Mouse (Mus musculus) heart, adult 8-10 months (tissue): Measurements from ENCODE around the gene Fam117a. TPM values are rescaled to one million over a fixed set of nuclear protein-coding genes. Genes with fewer than 3 reads are reported as not detected.

ENCODE experiments used
- DNase-seq: peaks from one replicate; pipeline ENCODE4 v3.0.0; 2022; ENCODE audit warnings: low spot score
- total RNA-seq, 4 experiments: library from RNA; stranded (reverse); gene quantifications; 2 replicates each; pipeline ENCODE4 v1.2.4; 2022

Fam117a gene
- total RNA-seq, 4 experiments from 2014 or later = 5.1 to 6.6 (median 6.0) TPM

- DNase-seq = peak; percentile 92
Observed at GRCm38 (mm10) chr11:95365596-95365995, 28.8 kb downstream of the Fam117a start.

- DNase-seq = peak; percentile 43
Observed at GRCm38 (mm10) chr11:95366280-95366897, 29.6 kb downstream of the Fam117a start.

GRCm38 (mm10) chr11:95367011-95367735 is 30.4 kb downstream of the Fam117a start:
- DNase-seq = no peak

GRCm38 (mm10) chr11:95368231-95368823 is 31.5 kb downstream of the Fam117a start:
- no peak for DNase-seq

GRCm38 (mm10) chr11:95368871-95369270 is 32.1 kb downstream of the Fam117a start:
- no peak for DNase-seq

- DNase-seq = peak; percentile 78
Observed at GRCm38 (mm10) chr11:95369964-95370890, 33.4 kb downstream of the Fam117a start.

GRCm38 (mm10) chr11:95371182-95371581 is 34.4 kb downstream of the Fam117a start:
- DNase-seq = no peak

GRCm38 (mm10) chr11:95378926-95379325 is 42.1 kb downstream of the Fam117a start:
- DNase-seq = no peak

- no peak for DNase-seq
Observed at GRCm38 (mm10) chr11:95379552-95379951, 42.7 kb downstream of the Fam117a start.

GRCm38 (mm10) chr11:95380711-95381110 is 43.9 kb downstream of the Fam117a start:
- no peak for DNase-seq

GRCm38 (mm10) chr11:95381146-95381545 is 44.3 kb downstream of the Fam117a start:
- no peak for DNase-seq

- peak; percentile 69 for DNase-seq
Observed at GRCm38 (mm10) chr11:95383331-95383986, 46.6 kb downstream of the Fam117a start.

- DNase-seq = no peak
Observed at GRCm38 (mm10) chr11:95384004-95384318, 47.1 kb downstream of the Fam117a start.

- DNase-seq = peak; percentile 98
Observed at GRCm38 (mm10) chr11:95384319-95384972, 47.6 kb downstream of the Fam117a start, which contains the start of gene Slc35b1. Gene Slc35b1 (plus strand): TSS chr11:95384692.

- no peak for DNase-seq
Observed at GRCm38 (mm10) chr11:95384973-95385320, 48.1 kb downstream of the Fam117a start.

GRCm38 (mm10) chr11:95387354-95387753 is 50.5 kb downstream of the Fam117a start:
- DNase-seq = no peak

GRCm38 (mm10) chr11:95389006-95389405 is 52.2 kb downstream of the Fam117a start:
- no peak for DNase-seq

GRCm38 (mm10) chr11:95390420-95390819 is 53.6 kb downstream of the Fam117a start:
- no peak for DNase-seq

GRCm38 (mm10) chr11:95391201-95391600 is 54.4 kb downstream of the Fam117a start:
- no peak for DNase-seq

GRCm38 (mm10) chr11:95391743-95392142 is 54.9 kb downstream of the Fam117a start:
- DNase-seq = no peak

GRCm38 (mm10) chr11:95392223-95392667 is 55.4 kb downstream of the Fam117a start:
- no peak for DNase-seq
